8 mouse cellular contexts compared by ENCODE assay signal in genomic region chr3:94502243-94502642, GRCm38 (mm10). TPM values are rescaled to one million over a fixed set of nuclear protein-coding genes. Genes with fewer than 3 reads are reported as not detected.
DNase-seq lines count a peak whose midpoint lies in the region.

No protein-coding gene starts in this region.

- intact Hi-C loops in left cerebral cortex, postnatal 4 days (cut with DNase I): loop anchor here (5.0 kb wide), 1 partner anchor 45 kb away; no protein-coding TSS in a partner anchor
- intact Hi-C loops in left cerebral cortex, postnatal 36 days (cut with DNase I): loop anchor here (1.0 kb wide), 1 partner anchor 46 kb away; no protein-coding TSS in a partner anchor

- DNase-seq in left cerebral cortex, postnatal 4 days: peak; percentile 43
- DNase-seq in left cerebral cortex, postnatal 36 days (ENCODE audit: low spot score in 2 of 2): no peak
- DNase-seq in R1 (ENCODE audit: low read depth, low spot score): peak; percentile 43
- DNase-seq in embryo, embryonic 10.5 days (ENCODE audit: low spot score): peak; percentile 69
- DNase-seq in kidney, postnatal 10 days: peak; percentile 45
- DNase-seq in retina, postnatal 1 day: peak; percentile 63
- DNase-seq in right cerebral cortex, adult 18-20 months: no peak
- no peak for DNase-seq in frontal cortex, postnatal 14 days (ENCODE audit: low spot score in 2 of 2)

RNA-seq across cellular contexts. Expression of gene Riiad1, which starts 22.1 kb away (rescaled TPM):
- 1 to 10 TPM; 6.4 to 7.1 TPM for total RNA-seq in left cerebral cortex, postnatal 4 days (2021)
- total RNA-seq in left cerebral cortex, postnatal 36 days (2021): 1 to 10 TPM; 4.5 to 5.7 TPM

RNA-seq across cellular contexts. Expression of gene Celf3, which starts 24.1 kb away (rescaled TPM):
- total RNA-seq in left cerebral cortex, postnatal 4 days (2021): 100 to 1,000 TPM; 243 to 274 TPM
- total RNA-seq in left cerebral cortex, postnatal 36 days (2021): 100 to 1,000 TPM; 141 to 163 TPM

RNA-seq across cellular contexts. Expression of gene Oaz3, which starts 58.5 kb away (rescaled TPM):
- total RNA-seq in left cerebral cortex, postnatal 4 days (2021): not detected
- total RNA-seq in left cerebral cortex, postnatal 36 days (2021): not detected

RNA-seq across cellular contexts. Expression of gene Mrpl9, which starts 59.1 kb away (rescaled TPM):
- total RNA-seq in left cerebral cortex, postnatal 4 days (2021): 10 to 100 TPM; 39.2 to 39.9 TPM
- 10 to 100 TPM; 34.1 to 42.3 TPM for total RNA-seq in left cerebral cortex, postnatal 36 days (2021)

Comparison
In these comparisons a context has a peak if more than half of its experiments do, and no peak if none do; other contexts are left out.
1. DNase-seq: peak in left cerebral cortex, postnatal 4 days (single experiment), R1 (single experiment), embryo, embryonic 10.5 days (single experiment), kidney, postnatal 10 days (single experiment) and retina, postnatal 1 day (single experiment); none in left cerebral cortex, postnatal 36 days (0 of 2), right cerebral cortex, adult 18-20 months (single experiment) and frontal cortex, postnatal 14 days (0 of 2).